Mouse (Mus musculus) MEL (cell line): ENCODE data around the gene Ints5. TPM values are rescaled to one million over a fixed set of nuclear protein-coding genes. Genes with fewer than 3 reads are reported as not detected.

Experiments used
- DNase-seq: peaks from one replicate; pipeline ENCODE4 v3.0.0; 2011; ENCODE audit warnings: low read depth, low spot score
- H3K27ac ChIP-seq: 2 replicates; pipeline ENCODE4 v1.5.1; 2012; ENCODE audit warnings: low read depth, mild to moderate bottlenecking, control low read depth, low read length, moderate library complexity; ENCODE audit not compliant: control insufficient read depth
- H3K27me3 ChIP-seq, 2 experiments: fragments of 150-350 bp in 1 of 2; sonication (generic) in 1 of 2; 2 replicates each; pipeline ENCODE4 v1.6.1; 2012; ENCODE audit warnings: low read length in 2 of 2, mild to moderate bottlenecking in 2 of 2, improper control_type of control experiment in 1 of 2, moderate library complexity in 1 of 2; ENCODE audit not compliant: insufficient read depth in 2 of 2, control insufficient read depth in 1 of 2
- H3K36me3 ChIP-seq, 2 experiments: 2 replicates each; pipeline ENCODE4 v1.6.1; 2012 to 2014; ENCODE audit warnings: low read length in 2 of 2, improper control_type of control experiment in 1 of 2, inconsistent platforms in 1 of 2, mild to moderate bottlenecking in 1 of 2; ENCODE audit not compliant: insufficient read depth in 2 of 2, control insufficient read depth in 1 of 2
- H3K4me1 ChIP-seq, 2 experiments: fragments of 150-350 bp in 1 of 2; sonication (generic) in 1 of 2; 2 replicates each; pipeline ENCODE4 v1.6.1; 2012; ENCODE audit warnings: low read length in 2 of 2, improper control_type of control experiment in 1 of 2, mild to moderate bottlenecking in 1 of 2; ENCODE audit not compliant: insufficient read depth in 2 of 2, control insufficient read depth in 1 of 2
- H3K4me3 ChIP-seq, 2 experiments: fragments of 150-350 bp in 1 of 2; sonication (generic) in 1 of 2; 2 replicates each; pipeline ENCODE4 v1.5.1; 2012; ENCODE audit warnings: low read depth in 2 of 2, low read length in 2 of 2, mild to moderate bottlenecking in 2 of 2, moderate library complexity in 2 of 2, control low read depth in 1 of 2, improper control_type of control experiment in 1 of 2; ENCODE audit not compliant: control insufficient read depth in 1 of 2, insufficient read depth in 1 of 2
- H3K79me2 ChIP-seq: 2 replicates; pipeline ENCODE4 v1.6.1; 2012; ENCODE audit warnings: mild to moderate bottlenecking, low read length, moderate library complexity; ENCODE audit not compliant: control insufficient read depth, poor library complexity, insufficient read depth
- H3K9ac ChIP-seq: 2 replicates; pipeline ENCODE4 v1.6.1; 2012; ENCODE audit warnings: low read depth, mild to moderate bottlenecking, control low read depth, low read length, moderate library complexity; ENCODE audit not compliant: control insufficient read depth, poor library complexity, severe bottlenecking
- H3K9me3 ChIP-seq: fragments of 150-350 bp; sonication (generic); replicated peaks from 2 replicates; pipeline ENCODE4 v1.6.1; 2012; ENCODE audit warnings: mild to moderate bottlenecking, low read length, improper control_type of control experiment, moderate library complexity; ENCODE audit not compliant: insufficient read depth
- BHLHE40 ChIP-seq: IDR thresholded peaks from 2 replicates; pipeline ENCODE4 v1.6.1; 2012; ENCODE audit warnings: low read depth, mild to moderate bottlenecking, inconsistent platforms, low read length, improper control_type of control experiment, borderline replicate concordance
- CHD1 ChIP-seq: IDR thresholded peaks from 2 replicates; pipeline ENCODE4 v1.6.1; 2012; ENCODE audit warnings: low read depth, mild to moderate bottlenecking, inconsistent platforms, low read length, improper control_type of control experiment
- CTCF ChIP-seq, 3 experiments: IDR thresholded peaks in 2 of 3; conservative IDR thresholded peaks in 1 of 3; 2 replicates each; pipeline ENCODE4 v1.5.1; 2011 to 2012; ENCODE audit warnings: low read length in 3 of 3, low read depth in 2 of 3, mild to moderate bottlenecking in 2 of 3, improper control_type of control experiment in 1 of 3, inconsistent platforms in 1 of 3, mixed read lengths in 1 of 3, moderate library complexity in 1 of 3; ENCODE audit not compliant: control insufficient read depth in 1 of 3, insufficient read depth in 1 of 3, poor library complexity in 1 of 3, severe bottlenecking in 1 of 3
- E2F4 ChIP-seq: IDR thresholded peaks from 2 replicates; pipeline ENCODE4 v1.6.1; 2011; ENCODE audit warnings: low read depth, low read length, improper control_type of control experiment, borderline replicate concordance
- ELF1 ChIP-seq: IDR thresholded peaks from 2 replicates; pipeline ENCODE4 v1.6.1; 2014; ENCODE audit warnings: low read depth, mild to moderate bottlenecking, inconsistent platforms, low read length, improper control_type of control experiment, moderate library complexity
- EP300 ChIP-seq, 2 experiments: IDR thresholded peaks; 2 replicates each; pipeline ENCODE4 v1.6.1; 2011; ENCODE audit warnings: improper control_type of control experiment in 2 of 2, low read length in 2 of 2, low read depth in 1 of 2, mild to moderate bottlenecking in 1 of 2
- ETS1 ChIP-seq: IDR thresholded peaks from 2 replicates; pipeline ENCODE4 v1.6.1; 2012; ENCODE audit warnings: low read depth, mild to moderate bottlenecking, inconsistent platforms, low read length, improper control_type of control experiment, moderate library complexity
- GABPA ChIP-seq: IDR thresholded peaks from 2 replicates; pipeline ENCODE4 v1.6.1; 2012; ENCODE audit warnings: low read depth, mild to moderate bottlenecking, inconsistent platforms, low read length, improper control_type of control experiment, moderate library complexity
- GATA1 ChIP-seq: IDR thresholded peaks from 2 replicates; pipeline ENCODE4 v1.6.1; 2011; ENCODE audit warnings: low read depth, low read length, improper control_type of control experiment
- HCFC1 ChIP-seq: IDR thresholded peaks from 2 replicates; pipeline ENCODE4 v1.6.1; 2012; ENCODE audit warnings: low read depth, mild to moderate bottlenecking, inconsistent platforms, low read length, improper control_type of control experiment, moderate library complexity
- KAT2A ChIP-seq: conservative IDR thresholded peaks from 2 replicates; pipeline ENCODE4 v1.6.1; 2012; ENCODE audit warnings: low read depth, low read length, improper control_type of control experiment, inconsistent platforms
- MAX ChIP-seq: IDR thresholded peaks from 2 replicates; pipeline ENCODE4 v1.6.1; 2011; ENCODE audit warnings: low read length, improper control_type of control experiment
- MAZ ChIP-seq: IDR thresholded peaks from 2 replicates; pipeline ENCODE4 v1.6.1; 2012; ENCODE audit warnings: low read depth, mild to moderate bottlenecking, inconsistent platforms, low read length, improper control_type of control experiment
- MXI1 ChIP-seq: IDR thresholded peaks from 2 replicates; pipeline ENCODE4 v1.6.1; 2011; ENCODE audit warnings: mild to moderate bottlenecking, low read depth, low read length, improper control_type of control experiment
- MYB ChIP-seq: IDR thresholded peaks from 2 replicates; pipeline ENCODE4 v1.6.1; 2011; ENCODE audit warnings: mild to moderate bottlenecking, low read depth, low read length, improper control_type of control experiment
- MYC ChIP-seq: IDR thresholded peaks from 2 replicates; pipeline ENCODE4 v1.6.1; 2011; ENCODE audit warnings: low read depth, mild to moderate bottlenecking, low read length, improper control_type of control experiment, moderate library complexity
- NELFE ChIP-seq: IDR thresholded peaks from 2 replicates; pipeline ENCODE4 v1.6.1; 2011; ENCODE audit warnings: low read depth, low read length, improper control_type of control experiment
- NRF1 ChIP-seq: IDR thresholded peaks from 2 replicates; pipeline ENCODE4 v1.6.1; 2014; ENCODE audit warnings: low read depth, mild to moderate bottlenecking, inconsistent platforms, low read length, improper control_type of control experiment, moderate library complexity; ENCODE audit not compliant: poor library complexity, insufficient read depth, severe bottlenecking
- POLR2A ChIP-seq, 2 experiments: IDR thresholded peaks; 2 replicates each; pipeline ENCODE4 v1.6.1; 2011 to 2012; ENCODE audit warnings: low read length in 2 of 2, mild to moderate bottlenecking in 2 of 2, control low read depth in 1 of 2, improper control_type of control experiment in 1 of 2, low read depth in 1 of 2, moderate library complexity in 1 of 2; ENCODE audit not compliant: control insufficient read depth in 1 of 2, insufficient read depth in 1 of 2, poor library complexity in 1 of 2
- POLR2AphosphoS2 ChIP-seq: IDR thresholded peaks from 2 replicates; pipeline ENCODE4 v1.6.1; 2011; ENCODE audit warnings: low read length, improper control_type of control experiment
- POLR2AphosphoS5 ChIP-seq: IDR thresholded peaks from 2 replicates; pipeline ENCODE4 v1.6.1; 2012; ENCODE audit warnings: low read depth, borderline replicate concordance, mild to moderate bottlenecking, inconsistent platforms, low read length, moderate library complexity, mixed read lengths
- RAD21 ChIP-seq: IDR thresholded peaks from 2 replicates; pipeline ENCODE4 v1.6.1; 2011; ENCODE audit warnings: mild to moderate bottlenecking, low read depth, low read length, improper control_type of control experiment
- SIN3A ChIP-seq: IDR thresholded peaks from 2 replicates; pipeline ENCODE4 v1.6.1; 2012; ENCODE audit warnings: low read length, improper control_type of control experiment, inconsistent platforms
- SMC3 ChIP-seq: IDR thresholded peaks from 2 replicates; pipeline ENCODE4 v1.6.1; 2011; ENCODE audit warnings: low read depth, low read length, improper control_type of control experiment
- TBP ChIP-seq: IDR thresholded peaks from 2 replicates; pipeline ENCODE4 v1.8.0; 2011; ENCODE audit warnings: low read depth, low read length, improper control_type of control experiment
- TCF12 ChIP-seq: IDR thresholded peaks from 2 replicates; pipeline ENCODE4 v1.6.1; 2014; ENCODE audit warnings: low read depth, mild to moderate bottlenecking, inconsistent platforms, low read length, improper control_type of control experiment, moderate library complexity
- UBTF ChIP-seq: IDR thresholded peaks from 2 replicates; pipeline ENCODE4 v1.6.1; 2012; ENCODE audit warnings: low read depth, mild to moderate bottlenecking, inconsistent platforms, low read length, improper control_type of control experiment, moderate library complexity, borderline replicate concordance; ENCODE audit not compliant: insufficient read depth
- USF1 ChIP-seq: IDR thresholded peaks from 2 replicates; pipeline ENCODE4 v1.6.1; 2014; ENCODE audit warnings: low read depth, mild to moderate bottlenecking, inconsistent platforms, low read length, improper control_type of control experiment, moderate library complexity
- ZKSCAN1 ChIP-seq: IDR thresholded peaks from 2 replicates; pipeline ENCODE4 v1.6.1; 2012; ENCODE audit warnings: low read depth, mild to moderate bottlenecking, inconsistent platforms, low read length, improper control_type of control experiment, moderate library complexity
- ZMIZ1 ChIP-seq: IDR thresholded peaks from 2 replicates; pipeline ENCODE4 v1.6.1; 2012; ENCODE audit warnings: low read depth, mild to moderate bottlenecking, inconsistent platforms, low read length, improper control_type of control experiment, moderate library complexity
- ZNF384 ChIP-seq: IDR thresholded peaks from 2 replicates; pipeline ENCODE4 v1.6.1; 2012; ENCODE audit warnings: low read depth, mild to moderate bottlenecking, inconsistent platforms, low read length, improper control_type of control experiment
- polyA plus RNA-seq, 2 experiments: library from polyadenylated mRNA; stranded (reverse) in 1 of 2; unstranded in 1 of 2; fragments of >175 nt in 1 of 2; fragments of >200 nt in 1 of 2; gene quantifications; 2 replicates each; pipeline versions ENCODE4 v1.2.1 to v1.2.4; 2012; ENCODE audit warnings: low replicate concordance in 2 of 2, low read depth in 1 of 2; ENCODE audit not compliant: insufficient read length in 2 of 2, insufficient read depth in 1 of 2, missing spikeins in 1 of 2
- total RNA-seq: library from RNA; depleted of rRNA; stranded (reverse); fragments of 300-350 nt; gene quantifications from 2 replicates; pipeline ENCODE4 v1.2.3, GENCODE M21; 2012

The Ints5 gene
- total and polyA plus RNA-seq, 3 experiments, result 43.9 to 51.5 TPM; not detected in 1

GRCm38 (mm10) chr19:8941515-8942217 is 48.9 kb downstream of the Ints5 start, which contains the start of gene Mta2:
Gene Mta2 (plus strand): TSS chr19:8941875.
- Histone ChIP-seq H3K36me3 (peaks cover 7 to 35% of the 10 kb centered on the region in 2 experiments), H3K4me3 (peak within 1 kb of the TSS; percentile 85 to 99), H3K27me3 (no peaks in the 10 kb centered on the region), H3K9me3 (no peaks in the 10 kb centered on the region), H3K9ac (peak within 1 kb of the TSS; percentile 92), H3K4me1 (peaks cover 11 to 36% of the 10 kb centered on the region in 2 experiments), H3K27ac (peak within 1 kb of the TSS; percentile 92), H3K79me2 (peaks cover 36% of the 10 kb centered on the region)
- peak; percentile 73 for TF ChIP-seq HCFC1
- TF ChIP-seq ETS1, result peak; percentile 52; the same call in 1 of the 2 replicates
- peak; percentile 53; the same call in 1 of the 2 replicates for TF ChIP-seq TBP
- 0 out of 2 replicates have a peak, but pooled peaks have one; percentile 24 for TF ChIP-seq ZKSCAN1
- TF ChIP-seq POLR2AphosphoS2, result peak; percentile 94
- TF ChIP-seq USF1, result no peak; the same call in 1 of the 2 replicates
- TF ChIP-seq EP300 (IDR thresholded peaks at IDR 0.05; ENCODE audit: low read depth in 1 of 2, low read length in 2 of 2), result peak in 1 of 2 experiments; percentile 6; a peak in 1 of 4 replicates
- no peak for TF ChIP-seq GABPA
- TF ChIP-seq SIN3A, result peak; percentile 78
- peak; percentile 63; the same call in 1 of the 2 replicates for TF ChIP-seq MYB
- peak; percentile 70; the same call in 1 of the 2 replicates for TF ChIP-seq MYC
- no peak for TF ChIP-seq CHD1
- peak; percentile 47 to 91 for TF ChIP-seq POLR2A (IDR thresholded peaks at IDR 0.05; ENCODE audit: control insufficient read depth in 1 of 2, insufficient read depth in 1 of 2, low read depth in 1 of 2, low read length in 2 of 2, poor library complexity in 1 of 2)
- TF ChIP-seq KAT2A, result peak; percentile 53
- TF ChIP-seq NELFE, result peak; percentile 77
- 0 out of 2 replicates have a peak, but pooled peaks have one; percentile 30 for TF ChIP-seq E2F4
- no peak for TF ChIP-seq POLR2AphosphoS5
- TF ChIP-seq MAX, result no peak; the same call in 1 of the 2 replicates
- TF ChIP-seq NRF1, result peak; percentile 43; the same call in 1 of the 2 replicates
- TF ChIP-seq RAD21, result no peak
- peak; percentile 60 for TF ChIP-seq TCF12
- no peak for TF ChIP-seq ZNF384
- TF ChIP-seq BHLHE40, result no peak
- peak; percentile 66 for TF ChIP-seq ZMIZ1
- TF ChIP-seq GATA1, result no peak
- TF ChIP-seq ELF1, result peak; percentile 86
- TF ChIP-seq UBTF, result no peak
- 0 out of 2 replicates have a peak, but pooled peaks have one; percentile 19 for TF ChIP-seq MXI1
- peak; percentile 33 for TF ChIP-seq MAZ
- TF ChIP-seq SMC3, result no peak
- peak in 1 of 3 experiments; percentile 1; a peak in 1 of 6 replicates for TF ChIP-seq CTCF (IDR thresholded peaks at IDR 0.05 in 2 of 3, conservative IDR thresholded peaks at IDR 0.05 in 1 of 3; ENCODE audit: control insufficient read depth in 1 of 3, insufficient read depth in 1 of 3, low read depth in 2 of 3, low read length in 3 of 3, poor library complexity in 1 of 3, severe bottlenecking in 1 of 3)
- peak; percentile 97 for DNase-seq
